Mouse (Mus musculus) adipocyte (in vitro differentiated cells): Measurements from ENCODE around the gene Hmcn1.

Source experiments
- DNase-seq: peaks from one replicate; pipeline ENCODE4 v3.0.0-alpha.2; 2016; ENCODE audit warnings: low spot score

Gene Hmcn1

GRCm38 (mm10) chr1:150991745-150992554 is 1.3 kb downstream of the Hmcn1 start:
- no peak for DNase-seq

DNA sequence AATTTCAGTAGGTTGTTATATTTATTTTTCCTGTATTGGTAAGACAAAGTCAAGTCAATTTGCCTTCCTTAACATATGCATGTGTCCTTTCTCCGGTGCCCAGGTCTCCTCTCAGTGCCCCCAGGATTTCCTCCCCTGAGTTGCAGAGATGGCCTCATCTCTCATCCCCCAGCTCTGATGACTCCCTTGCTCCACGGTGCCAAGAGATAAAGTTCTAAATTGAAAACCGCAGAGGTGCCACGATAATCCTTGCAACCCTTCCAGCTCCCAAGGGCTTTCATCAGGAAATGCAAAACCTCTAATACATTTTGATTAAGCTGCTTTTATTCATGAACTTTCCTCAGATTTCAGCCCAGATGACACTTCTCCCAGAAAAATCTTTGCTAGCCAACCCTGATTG is 8.3 kb downstream of the Hmcn1 start:
- no peak for DNase-seq

DNA sequence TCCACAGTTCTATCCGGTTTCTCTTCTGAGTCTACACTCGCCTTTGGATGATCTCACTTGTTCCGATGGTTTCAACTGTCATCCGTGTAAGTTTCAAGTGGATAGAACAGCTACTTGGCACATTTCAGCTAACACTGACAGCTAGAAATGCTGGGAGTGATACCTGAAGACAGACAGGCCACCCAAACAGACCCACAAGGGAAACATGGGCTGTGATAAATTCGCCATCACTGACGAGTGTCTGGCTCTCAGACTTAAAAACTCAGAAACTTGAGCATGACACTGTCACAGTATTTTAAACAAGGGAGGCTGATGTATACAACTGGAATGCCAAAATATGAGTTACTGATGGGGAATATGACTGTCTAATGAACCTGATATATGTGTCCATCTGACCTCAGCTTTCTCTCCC is 9.1 kb downstream of the Hmcn1 start:
- no peak for DNase-seq

GRCm38 (mm10) chr1:150978651-150979050 is 14.6 kb downstream of the Hmcn1 start:
- no peak for DNase-seq

DNA sequence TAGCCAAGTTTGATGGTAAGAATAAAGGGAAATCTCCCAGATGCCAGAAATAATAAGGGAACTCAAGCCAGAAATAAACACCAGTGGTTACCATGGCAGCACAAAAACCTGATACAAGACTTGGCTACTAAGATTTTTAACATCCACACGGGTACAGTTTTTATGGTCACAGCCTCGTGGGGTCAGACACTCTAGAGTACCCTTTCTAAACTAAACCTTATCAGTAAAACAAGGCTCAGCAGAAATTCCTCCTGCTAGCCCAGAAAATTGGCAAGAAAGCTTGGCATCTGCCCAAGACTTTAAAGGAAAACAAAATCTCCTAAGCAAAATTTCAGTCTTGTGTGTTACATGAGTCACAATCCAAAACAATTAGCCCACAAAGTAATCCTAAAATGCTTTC is 17.0 kb downstream of the Hmcn1 start:
- peak; percentile 52 for DNase-seq

- DNase-seq: no peak
These were observed 33.7 kb downstream of the Hmcn1 start for GRCm38 (mm10) chr1:150959486-150960074.

GRCm38 (mm10) chr1:150951004-150951403 is 42.2 kb downstream of the Hmcn1 start:
- DNase-seq: no peak

GRCm38 (mm10) chr1:150950046-150950445 is 43.2 kb downstream of the Hmcn1 start:
- DNase-seq: no peak

- no peak for DNase-seq
These were observed 44.3 kb downstream of the Hmcn1 start for GRCm38 (mm10) chr1:150948911-150949310.

DNA sequence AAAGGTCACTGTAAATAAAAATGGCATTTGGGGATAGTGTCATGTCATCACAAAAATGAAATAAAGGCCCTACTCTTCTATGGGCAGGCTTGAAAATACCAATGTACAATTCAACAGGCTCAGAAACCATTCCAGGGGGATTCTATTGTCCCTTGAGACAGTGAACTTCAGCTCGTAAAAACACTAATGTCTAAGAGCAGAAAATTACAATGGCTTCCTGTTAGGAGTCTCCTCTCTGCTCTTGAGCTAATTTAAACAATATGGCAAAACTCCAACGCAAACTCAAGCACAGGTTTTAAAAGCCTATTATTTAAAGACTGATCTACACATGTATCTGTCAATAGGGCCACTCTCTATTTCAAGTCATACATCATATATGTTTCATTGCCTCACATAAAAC is 49.6 kb downstream of the Hmcn1 start:
- DNase-seq: no peak

DNA sequence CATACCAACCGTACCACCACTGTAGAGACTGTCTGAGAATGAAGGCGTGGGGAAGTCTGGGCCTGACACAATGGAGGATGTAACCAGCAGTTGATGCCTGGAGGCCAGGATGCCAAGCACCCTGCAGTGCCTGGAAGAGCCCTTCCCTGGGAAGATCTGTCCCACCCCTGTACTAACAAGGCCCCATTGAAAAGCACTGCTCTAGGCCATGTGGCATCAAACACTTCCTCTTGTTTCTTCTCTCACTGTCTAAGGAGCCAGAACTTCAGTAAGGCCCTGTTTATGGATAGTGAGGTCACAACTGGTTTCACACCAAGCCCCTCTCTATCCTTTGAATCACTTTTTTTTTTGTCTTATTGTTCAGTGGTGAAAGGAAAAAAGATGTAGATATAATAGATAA is 51.1 kb downstream of the Hmcn1 start:
- DNase-seq: no peak

DNA sequence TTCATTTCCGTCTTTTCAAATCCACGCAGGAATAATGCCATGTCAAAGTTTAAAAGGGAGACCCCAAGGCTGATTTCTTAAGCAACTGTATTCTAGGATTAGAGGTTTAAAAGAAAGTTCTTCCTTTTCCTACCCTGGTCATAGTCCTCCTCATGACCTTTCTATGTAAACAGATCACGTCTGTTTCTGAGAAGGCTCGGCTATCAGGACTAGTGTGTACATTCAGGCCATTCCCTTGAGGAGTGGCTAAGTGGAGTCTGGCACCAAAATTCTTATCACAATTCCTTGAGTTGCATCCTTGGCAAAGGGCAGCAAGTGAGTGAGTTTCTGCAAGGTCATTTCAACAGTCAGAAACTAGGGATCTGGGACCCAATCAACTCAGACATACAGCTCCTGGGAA is 56.4 kb downstream of the Hmcn1 start:
- no peak for DNase-seq

GRCm38 (mm10) chr1:150933616-150934015 is 59.6 kb downstream of the Hmcn1 start:
- DNase-seq: no peak

- no peak for DNase-seq
These were observed 72.4 kb downstream of the Hmcn1 start for GRCm38 (mm10) chr1:150920860-150921259.

DNA sequence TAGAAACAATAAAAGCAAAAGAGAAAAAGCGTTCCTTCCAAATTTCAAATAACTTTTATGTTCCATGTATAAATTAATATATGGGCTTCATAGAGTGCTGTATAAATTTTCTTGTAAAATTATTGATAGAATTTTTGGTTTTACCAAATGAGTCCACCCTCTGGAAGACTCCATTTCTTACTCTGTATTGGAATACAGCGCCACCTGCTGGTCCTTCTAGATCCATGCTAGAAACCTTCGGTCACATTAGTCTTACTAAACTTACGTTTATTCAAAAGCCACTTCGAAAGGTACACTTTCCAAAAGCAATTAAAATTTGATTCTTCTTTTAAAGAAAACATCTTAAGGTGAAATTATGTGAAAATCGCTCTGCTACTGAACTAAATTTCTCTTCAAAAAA is 73.0 kb downstream of the Hmcn1 start:
- DNase-seq: peak; percentile 30

GRCm38 (mm10) chr1:150914936-150915335 is 78.3 kb downstream of the Hmcn1 start:
- DNase-seq: no peak

DNA sequence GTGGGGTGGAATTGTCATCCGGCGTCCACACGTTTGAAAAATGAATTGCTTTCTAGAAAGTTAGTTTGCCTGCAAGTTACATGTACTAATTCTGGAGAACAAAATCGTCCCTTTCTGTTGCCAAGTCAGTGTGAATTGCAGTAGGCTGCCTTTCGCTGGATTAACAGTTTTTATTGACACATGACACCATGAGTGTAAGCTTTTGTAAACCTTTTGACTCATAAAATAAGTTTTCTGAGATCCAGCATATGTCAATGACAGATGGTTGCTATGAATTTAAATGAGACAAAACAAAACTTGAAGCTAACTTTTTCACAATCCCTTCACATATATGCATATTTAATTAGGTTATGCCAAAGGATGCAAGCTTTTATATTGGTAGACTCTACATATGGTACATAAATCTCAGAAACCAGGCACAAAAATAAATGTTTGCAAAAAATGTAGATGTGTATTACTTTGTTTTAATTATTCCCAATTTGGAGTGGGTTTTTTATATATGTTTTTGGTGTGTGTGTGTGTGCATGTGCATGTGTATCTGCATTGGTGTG is 79.6 kb downstream of the Hmcn1 start:
- DNase-seq: no peak

GRCm38 (mm10) chr1:150909642-150910041 is 83.6 kb downstream of the Hmcn1 start:
- DNase-seq: peak; percentile 4

DNA sequence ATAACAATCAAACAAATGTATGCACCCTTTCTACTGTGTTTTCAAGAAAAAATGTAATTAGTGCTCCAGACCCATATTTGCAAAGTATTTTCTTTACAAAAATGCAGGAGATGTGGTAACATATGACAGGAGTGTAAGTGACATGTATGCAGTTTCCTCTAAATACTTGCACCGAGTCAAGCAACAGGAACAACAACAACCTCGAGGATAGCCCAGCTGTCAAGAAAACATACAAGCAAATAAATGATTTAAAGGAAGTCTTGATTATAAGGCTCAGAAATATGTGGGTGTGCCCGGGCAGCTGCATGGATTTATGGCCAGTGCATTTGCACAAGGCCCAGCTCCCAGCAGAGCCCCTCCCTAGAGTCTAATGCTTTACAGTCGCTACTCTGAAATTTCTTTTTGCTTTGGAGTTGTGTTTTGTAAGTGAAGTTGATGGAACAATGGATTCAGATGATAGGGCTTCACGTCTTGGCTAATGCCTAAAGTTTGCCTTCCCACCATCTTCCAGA is 99.5 kb downstream of the Hmcn1 start:
- DNase-seq: no peak

DNA sequence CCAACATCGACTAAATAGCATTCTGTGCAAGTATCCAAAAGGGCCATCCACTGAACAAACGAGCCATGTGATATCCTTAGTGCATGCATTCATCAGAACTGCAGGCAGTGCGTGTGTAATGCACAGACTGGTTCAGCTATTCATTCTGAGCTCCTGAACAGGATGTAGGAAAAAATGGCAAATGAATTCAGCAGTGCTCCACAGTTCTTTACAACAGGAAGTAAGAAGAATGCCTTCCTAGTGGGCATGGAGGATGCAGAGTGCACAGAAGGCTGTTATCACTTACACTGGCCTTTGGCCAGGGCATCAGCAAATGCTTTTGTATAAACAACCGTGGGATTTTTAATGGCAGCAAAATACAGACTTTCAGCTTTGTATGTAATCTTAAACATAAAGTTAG is 103.2 kb downstream of the Hmcn1 start:
- no peak for DNase-seq

- DNase-seq: no peak
These were observed 107.0 kb downstream of the Hmcn1 start for GRCm38 (mm10) chr1:150886267-150886666.

- no peak for DNase-seq
These were observed 114.8 kb downstream of the Hmcn1 start for GRCm38 (mm10) chr1:150878421-150878820.

GRCm38 (mm10) chr1:150877920-150878319 is 115.3 kb downstream of the Hmcn1 start:
- DNase-seq: no peak
